Mouse (Mus musculus): ENCODE measurements at regions not wholly inside any gene's neighbourhood (a gene's known extent, or its start where the extent isn't known, plus 50 kb on each side); places are given as distances from the start of the nearest gene placed in this dataset.

- no peaks in the 10 kb centered on the region for H3K79me2 ChIP-seq (ENCODE audit: control insufficient read depth, insufficient read depth, low read length)
- no peak for TF ChIP-seq CTCF (IDR thresholded peaks at IDR 0.05; ENCODE audit: low read depth, low read length)
- no peak for TF ChIP-seq POLR2A (IDR thresholded peaks at IDR 0.05; ENCODE audit: extremely low read depth, insufficient read depth, low read length)
- peaks cover 12% of the 10 kb centered on the region for H3K4me1 ChIP-seq (ENCODE audit: control insufficient read depth, insufficient read depth, low read length)
- no peak overlapping the region for H3K27ac ChIP-seq (replicated peaks; ENCODE audit: insufficient read depth, low read depth, low read length)
- H3K36me3 ChIP-seq (ENCODE audit: control insufficient read depth, insufficient read depth, low read length), result no peaks in the 10 kb centered on the region
- 70% methylated on average over 2 of the region's 2 CpGs for WGBS
- no peak overlapping the region for H3K9ac ChIP-seq (ENCODE audit: low read depth, low read length)
- no peak overlapping the region for H3K4me3 ChIP-seq (ENCODE audit: insufficient read depth, low read depth, low read length)
- no peak for DNase-seq (ENCODE audit: extremely low read depth, low read depth, low spot score)
- H3K27me3 ChIP-seq (ENCODE audit: control insufficient read depth, insufficient read depth, low read length), result no peaks in the 10 kb centered on the region
These were observed 103.2 kb upstream of the Jun start for GRCm38 (mm10) chr4:95155178-95155577.

GRCm38 (mm10) chr4:95155796-95156195 lies 103.8 kb upstream of the Jun start:
- Histone ChIP-seq H3K27ac (replicated peaks; ENCODE audit: insufficient read depth, low read depth, low read length) (no peak overlapping the region), H3K4me1 (ENCODE audit: control insufficient read depth, insufficient read depth, low read length) (peaks cover 14% of the 10 kb centered on the region), H3K9ac (ENCODE audit: low read depth, low read length) (no peak overlapping the region)

GRCm38 (mm10) chr4:95156451-95157271 lies 104.6 kb upstream of the Jun start:
- Histone ChIP-seq H3K79me2 (ENCODE audit: control insufficient read depth, insufficient read depth, low read length) (no peaks in the 10 kb centered on the region), H3K27me3 (ENCODE audit: control insufficient read depth, insufficient read depth, low read length) (no peaks in the 10 kb centered on the region), H3K4me3 (ENCODE audit: insufficient read depth, low read depth, low read length) (no peak overlapping the region), H3K4me1 (ENCODE audit: control insufficient read depth, insufficient read depth, low read length) (peaks cover 16% of the 10 kb centered on the region), H3K9ac (ENCODE audit: low read depth, low read length) (no peak overlapping the region), H3K36me3 (ENCODE audit: control insufficient read depth, insufficient read depth, low read length) (no peaks in the 10 kb centered on the region), H3K27ac (replicated peaks; ENCODE audit: insufficient read depth, low read depth, low read length) (0 out of 2 replicates have a peak overlapping the region, but pooled peaks have one; percentile 27)
- DNase-seq (ENCODE audit: extremely low read depth, low read depth, low spot score), result peak; percentile 71
- WGBS, result 33% methylated on average over 5 of the region's 5 CpGs
- TF ChIP-seq CTCF (IDR thresholded peaks at IDR 0.05; ENCODE audit: low read depth, low read length) (no peak), POLR2A (IDR thresholded peaks at IDR 0.05; ENCODE audit: extremely low read depth, insufficient read depth, low read length) (no peak)

More at GRCm38 (mm10) chr4:95155796-95156195, 103.8 kb upstream of the Jun start:
- 79% methylated on average over 5 of the region's 5 CpGs for WGBS
- no peak for DNase-seq (ENCODE audit: extremely low read depth, low read depth, low spot score)
- no peaks in the 10 kb centered on the region for H3K27me3 ChIP-seq (ENCODE audit: control insufficient read depth, insufficient read depth, low read length)
- no peaks in the 10 kb centered on the region for H3K36me3 ChIP-seq (ENCODE audit: control insufficient read depth, insufficient read depth, low read length)
- no peak overlapping the region for H3K4me3 ChIP-seq (ENCODE audit: insufficient read depth, low read depth, low read length)
- TF ChIP-seq CTCF (IDR thresholded peaks at IDR 0.05; ENCODE audit: low read depth, low read length), result no peak
- TF ChIP-seq POLR2A (IDR thresholded peaks at IDR 0.05; ENCODE audit: extremely low read depth, insufficient read depth, low read length), result no peak
- no peaks in the 10 kb centered on the region for H3K79me2 ChIP-seq (ENCODE audit: control insufficient read depth, insufficient read depth, low read length)

GRCm38 (mm10) chr4:95157653-95158430 lies 105.8 kb upstream of the Jun start:
- no peaks in the 10 kb centered on the region for H3K36me3 ChIP-seq (ENCODE audit: control insufficient read depth, insufficient read depth, low read length)
- no peak overlapping the region for H3K27ac ChIP-seq (replicated peaks; ENCODE audit: insufficient read depth, low read depth, low read length)
- H3K4me3 ChIP-seq (ENCODE audit: insufficient read depth, low read depth, low read length), result no peak overlapping the region
- no peak for DNase-seq (ENCODE audit: extremely low read depth, low read depth, low spot score)
- 95% methylated on average over 7 of the region's 7 CpGs for WGBS
- H3K4me1 ChIP-seq (ENCODE audit: control insufficient read depth, insufficient read depth, low read length), result peaks cover 14% of the 10 kb centered on the region
- H3K9ac ChIP-seq (ENCODE audit: low read depth, low read length), result no peak overlapping the region
- H3K79me2 ChIP-seq (ENCODE audit: control insufficient read depth, insufficient read depth, low read length), result no peaks in the 10 kb centered on the region
- H3K27me3 ChIP-seq (ENCODE audit: control insufficient read depth, insufficient read depth, low read length), result no peaks in the 10 kb centered on the region
- TF ChIP-seq POLR2A (IDR thresholded peaks at IDR 0.05; ENCODE audit: extremely low read depth, insufficient read depth, low read length), result no peak
- no peak for TF ChIP-seq CTCF (IDR thresholded peaks at IDR 0.05; ENCODE audit: low read depth, low read length)

- no peak for DNase-seq (ENCODE audit: extremely low read depth, low read depth, low spot score)
- H3K36me3 ChIP-seq (ENCODE audit: control insufficient read depth, insufficient read depth, low read length), result no peaks in the 10 kb centered on the region
- no peaks in the 10 kb centered on the region for H3K79me2 ChIP-seq (ENCODE audit: control insufficient read depth, insufficient read depth, low read length)
- 87% methylated on average over 6 of the region's 6 CpGs for WGBS
- no peak overlapping the region for H3K4me3 ChIP-seq (ENCODE audit: insufficient read depth, low read depth, low read length)
- no peak overlapping the region for H3K27ac ChIP-seq (replicated peaks; ENCODE audit: insufficient read depth, low read depth, low read length)
- H3K9ac ChIP-seq (ENCODE audit: low read depth, low read length), result no peak overlapping the region
- TF ChIP-seq CTCF (IDR thresholded peaks at IDR 0.05; ENCODE audit: low read depth, low read length) (no peak), POLR2A (IDR thresholded peaks at IDR 0.05; ENCODE audit: extremely low read depth, insufficient read depth, low read length) (no peak)
- H3K27me3 ChIP-seq (ENCODE audit: control insufficient read depth, insufficient read depth, low read length), result no peaks in the 10 kb centered on the region
- H3K4me1 ChIP-seq (ENCODE audit: control insufficient read depth, insufficient read depth, low read length), result peaks cover 14% of the 10 kb centered on the region
These were observed 106.8 kb upstream of the Jun start for GRCm38 (mm10) chr4:95158632-95159424.

Measured in liver, adult 2 months (tissue).